Comparison of ENCODE assay signal across 8 mouse cellular contexts in genomic region chr3:145937505-145938404, GRCm38 (mm10). TPM values are rescaled to one million over a fixed set of nuclear protein-coding genes. Genes with fewer than 3 reads are reported as not detected.
DNase-seq lines count a peak whose midpoint lies in the region; ATAC-seq and TF ChIP-seq lines count a peak whose summit lies in the region.

Gene 2410004B18Rik, plus strand, starts transcription at chr3:145938014.

- peak; percentile 79 for TF ChIP-seq CTCF in ES-Bruce4 (IDR thresholded peaks at IDR 0.05; ENCODE audit: low read depth, low read length)
- peak; percentile 97 for TF ChIP-seq CTCF in heart, postnatal 0 days (IDR thresholded peaks at IDR 0.05; ENCODE audit: low read depth)

- peak within 1 kb of the TSS; percentile 98 for H3K9ac ChIP-seq in ES-Bruce4 (ENCODE audit: low read depth, poor library complexity, severe bottlenecking)
- peak within 1 kb of the TSS; percentile 93 for H3K9ac ChIP-seq in forebrain, embryonic 12.5 days
- H3K9ac ChIP-seq in heart, postnatal 0 days (replicated peaks; ENCODE audit: low read depth, low read length) = peak within 1 kb of the TSS; percentile 98
- peak within 1 kb of the TSS; percentile 89 for H3K9ac ChIP-seq in liver, embryonic 15.5 days
- H3K9ac ChIP-seq in neural tube, embryonic 11.5 days (ENCODE audit: low read length) = peak within 1 kb of the TSS; percentile 86
- H3K9ac ChIP-seq in stomach, embryonic 16.5 days (ENCODE audit: low read length) = peak within 1 kb of the TSS; percentile 92

- no peak for TF ChIP-seq EP300 in ES-Bruce4 (IDR thresholded peaks at IDR 0.05; ENCODE audit: insufficient read depth, low read depth, low read length)
- TF ChIP-seq EP300 in heart, postnatal 0 days (IDR thresholded peaks at IDR 0.05; ENCODE audit: low read depth) = 0 out of 2 replicates have a peak, but pooled peaks have one; percentile 17

- H3K4me3 ChIP-seq in ES-Bruce4 (ENCODE audit: low read depth, low read length) = peak within 1 kb of the TSS; percentile 97
- H3K4me3 ChIP-seq in forebrain, embryonic 12.5 days (replicated peaks) = peak within 1 kb of the TSS; percentile 94
- H3K4me3 ChIP-seq in heart, postnatal 0 days (ENCODE audit: low read depth, low read length) = peak within 1 kb of the TSS; percentile 98
- H3K4me3 ChIP-seq in liver, embryonic 15.5 days (replicated peaks) = peak within 1 kb of the TSS; percentile 95
- peak within 1 kb of the TSS; percentile 98 for H3K4me3 ChIP-seq in neural tube, embryonic 11.5 days (ENCODE audit: low read depth, low read length)
- H3K4me3 ChIP-seq in stomach, embryonic 16.5 days (replicated peaks; ENCODE audit: low read length) = peak within 1 kb of the TSS; percentile 94

- ATAC-seq in forebrain, embryonic 12.5 days (ENCODE audit: low FRiP score) = peak; percentile 96
- ATAC-seq in heart, postnatal 0 days (ENCODE audit: insufficient read depth, low read depth) = peak; percentile 94
- peak; percentile 89 for ATAC-seq in liver, embryonic 15.5 days (ENCODE audit: insufficient read depth)
- ATAC-seq in neural tube, embryonic 11.5 days (ENCODE audit: insufficient read depth, low FRiP score, low TSS enrichment) = peak; percentile 95
- peak; percentile 93 for ATAC-seq in stomach, embryonic 16.5 days (ENCODE audit: insufficient read depth, low FRiP score)

- H3K4me1 ChIP-seq in ES-Bruce4 (ENCODE audit: control insufficient read depth, insufficient read depth, low read length) = peaks cover 1% of the 10 kb centered on the region
- peaks cover 21% of the 10 kb centered on the region for H3K4me1 ChIP-seq in forebrain, embryonic 12.5 days
- peaks cover 17% of the 10 kb centered on the region for H3K4me1 ChIP-seq in heart, postnatal 0 days (ENCODE audit: control insufficient read depth, insufficient read depth)
- H3K4me1 ChIP-seq in liver, embryonic 15.5 days (replicated peaks) = peaks cover 35% of the 10 kb centered on the region
- H3K4me1 ChIP-seq in neural tube, embryonic 11.5 days (ENCODE audit: control insufficient read depth, insufficient read depth, low read length) = peaks cover 8% of the 10 kb centered on the region
- H3K4me1 ChIP-seq in stomach, embryonic 16.5 days (ENCODE audit: control insufficient read depth, insufficient read depth, low read length) = peaks cover 19% of the 10 kb centered on the region

- H3K9me3 ChIP-seq in ES-Bruce4 (replicated peaks; ENCODE audit: control insufficient read depth, insufficient read depth, low read length, poor library complexity, severe bottlenecking) = no peaks in the 10 kb centered on the region
- no peaks in the 10 kb centered on the region for H3K9me3 ChIP-seq in forebrain, embryonic 12.5 days
- no peaks in the 10 kb centered on the region for H3K9me3 ChIP-seq in heart, postnatal 0 days (replicated peaks; ENCODE audit: control insufficient read depth, low read length)
- H3K9me3 ChIP-seq in liver, embryonic 15.5 days (replicated peaks) = no peaks in the 10 kb centered on the region
- no peaks in the 10 kb centered on the region for H3K9me3 ChIP-seq in neural tube, embryonic 11.5 days (ENCODE audit: control insufficient read depth, low read length)
- H3K9me3 ChIP-seq in stomach, embryonic 16.5 days (replicated peaks; ENCODE audit: control insufficient read depth, low read length) = no peaks in the 10 kb centered on the region

- WGBS in forebrain, embryonic 12.5 days = 2% methylated on average over 54 of the region's 70 CpGs
- 1% methylated on average over 60 of the region's 70 CpGs for WGBS in heart, postnatal 0 days
- WGBS in liver, embryonic 15.5 days (ENCODE audit: insufficient replicate concordance) = 2% methylated on average over 69 of the region's 70 CpGs
- 1% methylated on average over 58 of the region's 70 CpGs for WGBS in neural tube, embryonic 11.5 days
- WGBS in stomach, embryonic 16.5 days = under 1% methylated on average over 46 of the region's 70 CpGs

- no peak within 1 kb of the TSS for H3K27ac ChIP-seq in ES-Bruce4 (ENCODE audit: insufficient read depth, low read length)
- H3K27ac ChIP-seq in forebrain, embryonic 12.5 days = peak within 1 kb of the TSS; percentile 80
- H3K27ac ChIP-seq in heart, postnatal 0 days (ENCODE audit: low read depth) = peak within 1 kb of the TSS; percentile 80
- peak within 1 kb of the TSS; percentile 68 for H3K27ac ChIP-seq in liver, embryonic 15.5 days (replicated peaks)
- 0 out of 2 replicates have a peak within 1 kb of the TSS, but pooled peaks have one; percentile 54 for H3K27ac ChIP-seq in neural tube, embryonic 11.5 days (ENCODE audit: low read depth, low read length)
- H3K27ac ChIP-seq in stomach, embryonic 16.5 days (ENCODE audit: low read length) = peak within 1 kb of the TSS; percentile 74

- peak; percentile 89 for DNase-seq in c-Kit-positive CD71-positive TER-119-positive erythroid progenitor cells, embryonic 14.5 days (ENCODE audit: low spot score)
- peak; percentile 91 for DNase-seq in heart, postnatal 0 days (ENCODE audit: low spot score)
- DNase-seq in kidney, postnatal 4 days = peak; percentile 95 to 96
- DNase-seq in neural tube, embryonic 11.5 days (ENCODE audit: low spot score) = peak; percentile 96

- no peak for TF ChIP-seq POLR2A in ES-Bruce4 (IDR thresholded peaks at IDR 0.05; ENCODE audit: insufficient read depth, low read length)

- peaks cover 24% of the 10 kb centered on the region for H3K36me3 ChIP-seq in ES-Bruce4 (ENCODE audit: control insufficient read depth, insufficient read depth, low read length, poor library complexity, severe bottlenecking)
- peaks cover 30% of the 10 kb centered on the region for H3K36me3 ChIP-seq in forebrain, embryonic 12.5 days (replicated peaks)
- peaks cover 34% of the 10 kb centered on the region for H3K36me3 ChIP-seq in heart, postnatal 0 days (replicated peaks; ENCODE audit: control insufficient read depth, insufficient read depth, low read length)
- peaks cover 32% of the 10 kb centered on the region for H3K36me3 ChIP-seq in liver, embryonic 15.5 days (replicated peaks)
- H3K36me3 ChIP-seq in neural tube, embryonic 11.5 days (ENCODE audit: control insufficient read depth, insufficient read depth, low read length) = peaks cover 5% of the 10 kb centered on the region
- peaks cover 11% of the 10 kb centered on the region; the same call in 1 of the 2 replicates for H3K36me3 ChIP-seq in stomach, embryonic 16.5 days (ENCODE audit: control insufficient read depth, insufficient read depth, low read length)

- H3K27me3 ChIP-seq in ES-Bruce4 (ENCODE audit: control insufficient read depth, insufficient read depth, low read length, poor library complexity, severe bottlenecking) = no peaks in the 10 kb centered on the region
- no peaks in the 10 kb centered on the region for H3K27me3 ChIP-seq in forebrain, embryonic 12.5 days
- no peaks in the 10 kb centered on the region for H3K27me3 ChIP-seq in heart, postnatal 0 days (ENCODE audit: control insufficient read depth, insufficient read depth, low read length)
- H3K27me3 ChIP-seq in liver, embryonic 15.5 days = no peaks in the 10 kb centered on the region
- no peaks in the 10 kb centered on the region for H3K27me3 ChIP-seq in neural tube, embryonic 11.5 days (ENCODE audit: control insufficient read depth, insufficient read depth, low read length)
- H3K27me3 ChIP-seq in stomach, embryonic 16.5 days (ENCODE audit: control insufficient read depth, insufficient read depth, low read length) = no peaks in the 10 kb centered on the region

- peak within 1 kb of the TSS; percentile 64 for H3K4me2 ChIP-seq in forebrain, embryonic 12.5 days
- peak within 1 kb of the TSS; percentile 99 for H3K4me2 ChIP-seq in heart, postnatal 0 days (ENCODE audit: low read depth, low read length)
- peak within 1 kb of the TSS; percentile 94 for H3K4me2 ChIP-seq in liver, embryonic 15.5 days
- H3K4me2 ChIP-seq in neural tube, embryonic 11.5 days (ENCODE audit: low read depth) = peak within 1 kb of the TSS; percentile 50
- peak within 1 kb of the TSS; percentile 64 for H3K4me2 ChIP-seq in stomach, embryonic 16.5 days (ENCODE audit: low read depth, low read length)

RNA-seq across cellular contexts. Expression of gene 2410004B18Rik, which starts in this region (rescaled TPM):
- polyA plus RNA-seq in ES-Bruce4 (2011; ENCODE audit: insufficient read depth, insufficient read length, low read depth, missing spikeins) = 17.1 and 30.1 TPM in 2 replicates
- 63.0 and 64.4 TPM in 2 replicates for polyA plus RNA-seq in forebrain, embryonic 12.5 days (2016; fragmentation: Nextera tagmentation; extraction: Ambion mirVana)
- 9.1 and 12.3 TPM in 2 replicates for total RNA-seq in heart, postnatal 0 days (2014; rRNA removed; ENCODE audit: low replicate concordance)
- 35.9 and 37.6 TPM in 2 replicates for polyA plus RNA-seq in heart, postnatal 0 days (2015; fragmentation: Nextera tagmentation; extraction: Ambion mirVana)
- polyA plus RNA-seq in liver, embryonic 15.5 days (2015; fragmentation: Nextera tagmentation; extraction: Ambion mirVana) = 14.0 and 14.6 TPM in 2 replicates
- polyA plus RNA-seq in neural tube, embryonic 11.5 days (2014; fragmentation: Nextera tagmentation; extraction: Ambion mirVana) = 59.4 and 64.4 TPM in 2 replicates
- polyA plus RNA-seq in stomach, embryonic 16.5 days (2015; fragmentation: Nextera tagmentation; extraction: Ambion mirVana) = 31.7 and 41.2 TPM in 2 replicates
